Mouse (Mus musculus): ENCODE results near the gene Aatk. TPM values are rescaled to one million over a fixed set of nuclear protein-coding genes. Genes with fewer than 3 reads are reported as not detected.

Gene Aatk
- polyA plus RNA-seq, 1 experiment from 2014 or later: 4.2 TPM

- H3K27me3 ChIP-seq (replicated peaks; ENCODE audit: control insufficient read depth, insufficient read depth, low read length): no peaks in the 10 kb centered on the region
- H3K9me3 ChIP-seq (ENCODE audit: control insufficient read depth, low read length): no peaks in the 10 kb centered on the region
- ATAC-seq (replicated peaks; ENCODE audit: low FRiP score, low TSS enrichment, low read depth) (no peak), DNase-seq (ENCODE audit: low spot score) (no peak)
- H3K4me2 ChIP-seq (ENCODE audit: low read length): no peak overlapping the region
- H3K36me3 ChIP-seq (ENCODE audit: control insufficient read depth, insufficient read depth, low read length): peaks cover 38% of the 10 kb centered on the region
- WGBS: 89% methylated on average over 16 of the region's 16 CpGs
- H3K4me3 ChIP-seq (ENCODE audit: low read depth, low read length): no peak overlapping the region
- no peak overlapping the region for H3K27ac ChIP-seq (ENCODE audit: low read depth)
- H3K9ac ChIP-seq (ENCODE audit: low read length): no peak overlapping the region
- H3K4me1 ChIP-seq (replicated peaks; ENCODE audit: control insufficient read depth, insufficient read depth, low read length): no peaks in the 10 kb centered on the region
These were observed 49.6 kb downstream of the Aatk start for GRCm38 (mm10) chr11:119997351-119997750.

DNA sequence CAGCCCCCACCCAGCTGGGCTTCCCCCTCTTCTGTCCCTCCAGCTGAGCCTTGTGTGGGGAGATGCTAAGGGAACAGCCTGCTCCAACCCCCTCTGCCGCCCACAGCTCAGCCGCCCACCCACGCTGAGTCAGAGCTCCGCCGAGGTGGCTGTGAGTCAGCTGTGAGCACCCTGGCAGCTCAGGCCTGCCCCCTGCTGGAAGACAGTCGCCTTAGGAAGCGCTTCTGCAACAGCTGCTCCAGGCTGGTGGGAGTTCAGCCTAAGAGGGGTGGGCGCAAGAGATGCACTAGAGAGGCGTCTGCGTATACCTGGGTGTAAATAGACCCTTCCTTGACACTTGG lies 55.7 kb downstream of the Aatk start:
- Histone ChIP-seq H3K4me2 (ENCODE audit: low read length) (no peak overlapping the region; the same call in 1 of the 2 replicates), H3K27me3 (replicated peaks; ENCODE audit: control insufficient read depth, insufficient read depth, low read length) (no peaks in the 10 kb centered on the region), H3K36me3 (ENCODE audit: control insufficient read depth, insufficient read depth, low read length) (peaks cover 18% of the 10 kb centered on the region), H3K9me3 (ENCODE audit: control insufficient read depth, low read length) (no peaks in the 10 kb centered on the region), H3K27ac (ENCODE audit: low read depth) (peak overlapping the region; percentile 19; the same call in 1 of the 2 replicates), H3K9ac (ENCODE audit: low read length) (no peak overlapping the region), H3K4me1 (replicated peaks; ENCODE audit: control insufficient read depth, insufficient read depth, low read length) (peaks cover 26% of the 10 kb centered on the region), H3K4me3 (ENCODE audit: low read depth, low read length) (no peak overlapping the region)
- DNase-seq (ENCODE audit: low spot score): peak; percentile 97
- WGBS: 8% methylated on average over 10 of the region's 10 CpGs
- ATAC-seq (replicated peaks; ENCODE audit: low FRiP score, low TSS enrichment, low read depth): peak; percentile 68

DNA sequence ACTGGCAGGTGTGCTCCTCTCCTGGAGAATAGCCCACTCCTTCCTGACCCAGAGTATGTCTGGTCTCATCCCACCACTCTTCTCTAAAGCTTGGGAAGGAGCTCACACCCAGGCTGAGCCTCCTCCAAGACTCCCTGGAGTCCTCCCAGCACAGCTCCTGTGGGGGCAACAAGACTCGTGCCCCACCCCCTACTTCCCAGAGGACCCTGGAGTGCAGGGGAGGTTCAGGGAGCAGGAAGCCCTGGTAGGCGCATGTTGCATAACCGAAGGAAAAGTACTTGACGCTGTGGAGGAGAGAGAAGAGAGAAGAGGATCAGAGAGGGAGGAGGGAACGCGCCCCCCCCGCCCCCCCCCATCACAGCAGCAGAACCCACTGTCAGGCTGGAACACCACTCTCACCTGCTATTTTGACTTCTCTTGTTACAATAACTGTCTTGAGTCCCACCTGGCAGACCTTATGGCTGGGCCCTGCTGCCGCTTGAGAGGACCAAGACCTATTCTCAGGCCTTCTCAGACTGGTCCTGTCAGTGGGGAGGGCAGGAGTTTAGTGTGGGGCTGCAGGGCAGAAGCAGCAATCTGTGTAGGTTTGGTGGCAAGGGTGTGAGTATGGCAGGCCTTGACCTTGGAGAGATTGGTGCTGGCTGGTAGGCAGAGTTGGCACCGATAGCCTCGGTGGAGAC lies 56.2 kb downstream of the Aatk start:
- H3K4me3 ChIP-seq (ENCODE audit: low read depth, low read length): no peak overlapping the region
- no peak overlapping the region for H3K9ac ChIP-seq (ENCODE audit: low read length)
- H3K4me1 ChIP-seq (replicated peaks; ENCODE audit: control insufficient read depth, insufficient read depth, low read length): peaks cover 26% of the 10 kb centered on the region
- H3K4me2 ChIP-seq (ENCODE audit: low read length): no peak overlapping the region; the same call in 1 of the 2 replicates
- no peaks in the 10 kb centered on the region for H3K9me3 ChIP-seq (ENCODE audit: control insufficient read depth, low read length)
- ATAC-seq (replicated peaks; ENCODE audit: low FRiP score, low TSS enrichment, low read depth): no peak; the same call in none of the 2 replicates
- WGBS: 37% methylated on average over 10 of the region's 10 CpGs
- no peaks in the 10 kb centered on the region for H3K27me3 ChIP-seq (replicated peaks; ENCODE audit: control insufficient read depth, insufficient read depth, low read length)
- H3K36me3 ChIP-seq (ENCODE audit: control insufficient read depth, insufficient read depth, low read length): peaks cover 18% of the 10 kb centered on the region
- peak; percentile 55 for DNase-seq (ENCODE audit: low spot score)
- peak overlapping the region; percentile 19; the same call in 1 of the 2 replicates for H3K27ac ChIP-seq (ENCODE audit: low read depth)

- H3K36me3 ChIP-seq (ENCODE audit: control insufficient read depth, insufficient read depth, low read length): peaks cover 8% of the 10 kb centered on the region
- 37% methylated on average over 10 of the region's 10 CpGs for WGBS
- no peaks in the 10 kb centered on the region for H3K9me3 ChIP-seq (ENCODE audit: control insufficient read depth, low read length)
- peak overlapping the region; percentile 51 for H3K27ac ChIP-seq (ENCODE audit: low read depth)
- H3K27me3 ChIP-seq (replicated peaks; ENCODE audit: control insufficient read depth, insufficient read depth, low read length): no peaks in the 10 kb centered on the region
- no peak overlapping the region for H3K4me2 ChIP-seq (ENCODE audit: low read length)
- DNase-seq (ENCODE audit: low spot score) (peak; percentile 55), ATAC-seq (replicated peaks; ENCODE audit: low FRiP score, low TSS enrichment, low read depth) (0 out of 2 replicates have a peak, but pooled peaks have one; percentile 16)
- H3K4me1 ChIP-seq (replicated peaks; ENCODE audit: control insufficient read depth, insufficient read depth, low read length): peaks cover 26% of the 10 kb centered on the region
- no peak overlapping the region for H3K4me3 ChIP-seq (ENCODE audit: low read depth, low read length)
- H3K9ac ChIP-seq (ENCODE audit: low read length): no peak overlapping the region
These were observed 57.8 kb downstream of the Aatk start for GRCm38 (mm10) chr11:119989115-119989564.

GRCm38 (mm10) chr11:119988391-119988790 lies 58.6 kb downstream of the Aatk start:
- Histone ChIP-seq H3K9me3 (ENCODE audit: control insufficient read depth, low read length) (no peaks in the 10 kb centered on the region), H3K4me1 (replicated peaks; ENCODE audit: control insufficient read depth, insufficient read depth, low read length) (peaks cover 26% of the 10 kb centered on the region), H3K27me3 (replicated peaks; ENCODE audit: control insufficient read depth, insufficient read depth, low read length) (no peaks in the 10 kb centered on the region), H3K4me2 (ENCODE audit: low read length) (no peak overlapping the region), H3K4me3 (ENCODE audit: low read depth, low read length) (no peak overlapping the region), H3K27ac (ENCODE audit: low read depth) (peak overlapping the region; percentile 51; the same call in 1 of the 2 replicates), H3K9ac (ENCODE audit: low read length) (no peak overlapping the region), H3K36me3 (ENCODE audit: control insufficient read depth, insufficient read depth, low read length) (peaks cover 5% of the 10 kb centered on the region; the same call in 1 of the 2 replicates)
- DNase-seq (ENCODE audit: low spot score) (no peak), ATAC-seq (replicated peaks; ENCODE audit: low FRiP score, low TSS enrichment, low read depth) (no peak)
- WGBS: 93% methylated on average over 7 of the region's 7 CpGs

GRCm38 (mm10) chr11:119987876-119988275 lies 59.1 kb downstream of the Aatk start:
- Histone ChIP-seq H3K27me3 (replicated peaks; ENCODE audit: control insufficient read depth, insufficient read depth, low read length) (no peaks in the 10 kb centered on the region), H3K9ac (ENCODE audit: low read length) (no peak overlapping the region), H3K4me3 (ENCODE audit: low read depth, low read length) (no peak overlapping the region), H3K4me1 (replicated peaks; ENCODE audit: control insufficient read depth, insufficient read depth, low read length) (peaks cover 26% of the 10 kb centered on the region), H3K9me3 (ENCODE audit: control insufficient read depth, low read length) (no peaks in the 10 kb centered on the region), H3K27ac (ENCODE audit: low read depth) (no peak overlapping the region), H3K4me2 (ENCODE audit: low read length) (no peak overlapping the region), H3K36me3 (ENCODE audit: control insufficient read depth, insufficient read depth, low read length) (0 out of 2 replicates have a peak, but pooled peaks cover 3% of the 10 kb centered on the region)
- ATAC-seq (replicated peaks; ENCODE audit: low FRiP score, low TSS enrichment, low read depth) (no peak), DNase-seq (ENCODE audit: low spot score) (no peak)
- WGBS: 89% methylated on average over 7 of the region's 7 CpGs

DNA sequence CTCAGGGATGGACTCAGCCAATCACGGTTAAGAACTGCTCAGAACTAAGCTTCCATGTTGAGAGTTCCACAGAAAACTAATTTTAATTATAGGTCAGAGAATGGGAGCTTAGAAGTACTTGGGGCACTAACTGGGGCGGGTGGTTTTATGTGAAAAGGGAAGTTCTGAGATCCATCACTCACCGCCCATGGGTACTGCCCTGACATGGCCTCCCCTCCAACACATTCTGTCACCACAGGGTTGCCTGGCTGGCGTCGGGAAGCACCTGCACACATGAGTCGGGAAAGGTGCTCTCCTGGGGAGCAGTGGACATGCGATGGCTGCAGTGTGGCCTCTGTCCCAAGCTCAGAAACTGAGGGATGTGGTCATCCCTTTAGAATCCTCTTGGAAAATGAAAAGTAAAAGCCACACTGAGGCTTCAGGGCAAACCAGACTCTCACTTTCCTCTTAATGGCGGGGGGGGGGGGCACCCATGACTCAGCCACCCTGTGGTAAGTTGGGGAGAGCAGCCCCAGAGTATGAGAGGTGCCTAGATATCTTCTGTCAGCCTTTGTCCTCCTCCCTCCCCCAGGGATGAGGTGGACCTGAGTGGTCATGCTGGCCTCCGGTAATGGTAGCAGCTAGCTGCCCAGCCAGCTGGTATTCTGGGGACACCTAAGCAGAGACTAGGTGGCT lies 60.1 kb downstream of the Aatk start:
- no peak overlapping the region for H3K4me2 ChIP-seq (ENCODE audit: low read length)
- no peak for DNase-seq (ENCODE audit: low spot score)
- H3K4me3 ChIP-seq (ENCODE audit: low read depth, low read length): no peak overlapping the region
- H3K4me1 ChIP-seq (replicated peaks; ENCODE audit: control insufficient read depth, insufficient read depth, low read length): peaks cover 26% of the 10 kb centered on the region
- no peak overlapping the region for H3K9ac ChIP-seq (ENCODE audit: low read length)
- H3K27me3 ChIP-seq (replicated peaks; ENCODE audit: control insufficient read depth, insufficient read depth, low read length): no peaks in the 10 kb centered on the region
- no peak for ATAC-seq (replicated peaks; ENCODE audit: low FRiP score, low TSS enrichment, low read depth)
- H3K36me3 ChIP-seq (ENCODE audit: control insufficient read depth, insufficient read depth, low read length): 0 out of 2 replicates have a peak, but pooled peaks cover 10% of the 10 kb centered on the region
- H3K9me3 ChIP-seq (ENCODE audit: control insufficient read depth, low read length): no peaks in the 10 kb centered on the region
- H3K27ac ChIP-seq (ENCODE audit: low read depth): no peak overlapping the region
- 88% methylated on average over 9 of the region's 9 CpGs for whole genome bisulfite sequencing

DNA sequence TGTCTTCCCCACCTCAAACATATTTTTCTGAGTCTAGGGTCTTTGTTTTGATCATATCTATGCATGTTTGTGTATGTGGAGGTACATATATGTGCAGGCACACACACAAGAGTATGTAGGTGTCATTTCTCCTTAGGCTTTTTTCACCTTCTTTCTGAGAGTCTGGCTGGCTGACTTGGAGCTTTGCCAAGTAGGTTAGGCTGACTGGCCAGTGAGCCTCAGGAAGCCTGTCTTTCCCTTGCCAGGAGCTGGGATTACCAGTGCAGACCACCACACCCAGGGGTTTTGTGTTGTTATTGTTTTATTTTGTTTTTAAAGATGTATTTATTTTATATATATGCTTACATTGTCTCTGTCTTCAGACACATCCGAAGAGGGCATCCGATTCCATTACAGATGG lies 63.8 kb downstream of the Aatk start:
- no peak overlapping the region for H3K4me3 ChIP-seq (ENCODE audit: low read depth, low read length)
- H3K4me1 ChIP-seq (replicated peaks; ENCODE audit: control insufficient read depth, insufficient read depth, low read length): no peaks in the 10 kb centered on the region
- WGBS: 91% methylated on average over 2 of the region's 2 CpGs
- no peak for DNase-seq (ENCODE audit: low spot score)
- no peaks in the 10 kb centered on the region for H3K9me3 ChIP-seq (ENCODE audit: control insufficient read depth, low read length)
- no peaks in the 10 kb centered on the region for H3K27me3 ChIP-seq (replicated peaks; ENCODE audit: control insufficient read depth, insufficient read depth, low read length)
- no peak overlapping the region for H3K9ac ChIP-seq (ENCODE audit: low read length)
- no peak for ATAC-seq (replicated peaks; ENCODE audit: low FRiP score, low TSS enrichment, low read depth)
- 0 out of 2 replicates have a peak, but pooled peaks cover 17% of the 10 kb centered on the region for H3K36me3 ChIP-seq (ENCODE audit: control insufficient read depth, insufficient read depth, low read length)
- H3K4me2 ChIP-seq (ENCODE audit: low read length): no peak overlapping the region
- H3K27ac ChIP-seq (ENCODE audit: low read depth): no peak overlapping the region

Data from intestine, embryonic 14.5 days (tissue).